Mouse (Mus musculus) brown adipose tissue, adult 24 weeks (tissue): ENCODE results near the gene Txndc8. TPM values are rescaled to one million over a fixed set of nuclear protein-coding genes. Genes with fewer than 3 reads are reported as not detected.

Experiments used
- H3K27ac ChIP-seq: fragments of 200-500 bp; replicated peaks from 2 replicates; pipeline ENCODE4 v1.5.1; 2012; ENCODE audit warnings: low read depth, mild to moderate bottlenecking, low read length
- H3K4me1 ChIP-seq: fragments of 200-500 bp; 2 replicates; pipeline ENCODE4 v1.6.1; 2012; ENCODE audit warnings: low read length, mixed read lengths; ENCODE audit not compliant: control insufficient read depth, insufficient read depth, insufficient read length
- H3K4me3 ChIP-seq: fragments of 200-500 bp; 2 replicates; pipeline ENCODE4 v1.5.1; 2012; ENCODE audit warnings: low read depth, mild to moderate bottlenecking, low read length, moderate library complexity; ENCODE audit not compliant: insufficient read depth
- polyA plus RNA-seq: library from polyadenylated mRNA; stranded (reverse); fragments of >200 nt; gene quantifications from 2 replicates; pipeline ENCODE4 v1.2.4, GENCODE M21; 2012; ENCODE audit not compliant: missing spikeins, insufficient read depth, insufficient read length

Gene Txndc8
- polyA plus RNA-seq, 1 experiment = not detected

- H3K4me1 ChIP-seq = no peaks in the 10 kb centered on the region
- no peak overlapping the region for H3K4me3 ChIP-seq
- H3K27ac ChIP-seq = no peak overlapping the region
Observed at GRCm38 (mm10) chr4:57970285-57970684, 38.6 kb downstream of the Txndc8 start.

DNA sequence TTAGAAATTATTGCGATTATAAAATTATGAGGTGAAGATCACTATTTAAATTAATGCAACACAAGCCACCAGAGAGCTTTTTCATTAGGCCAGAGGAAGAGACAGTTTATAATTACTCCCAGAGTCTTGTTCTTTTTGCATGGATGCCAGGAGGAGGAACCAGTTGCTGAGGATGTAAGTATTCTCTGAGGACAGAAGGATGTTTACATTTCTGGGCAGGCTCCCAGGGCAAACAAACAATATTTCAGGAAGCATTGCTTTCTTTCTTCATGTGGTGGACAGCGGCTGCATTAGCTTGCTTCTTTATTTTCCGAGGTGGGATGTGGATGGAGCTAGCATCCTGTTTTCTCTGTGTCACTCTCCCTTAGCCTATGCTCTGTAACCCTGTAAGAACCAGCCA, 41.7 kb downstream of the Txndc8 start:
- Histone ChIP-seq H3K4me3 (no peak overlapping the region), H3K27ac (no peak overlapping the region), H3K4me1 (no peaks in the 10 kb centered on the region)

DNA sequence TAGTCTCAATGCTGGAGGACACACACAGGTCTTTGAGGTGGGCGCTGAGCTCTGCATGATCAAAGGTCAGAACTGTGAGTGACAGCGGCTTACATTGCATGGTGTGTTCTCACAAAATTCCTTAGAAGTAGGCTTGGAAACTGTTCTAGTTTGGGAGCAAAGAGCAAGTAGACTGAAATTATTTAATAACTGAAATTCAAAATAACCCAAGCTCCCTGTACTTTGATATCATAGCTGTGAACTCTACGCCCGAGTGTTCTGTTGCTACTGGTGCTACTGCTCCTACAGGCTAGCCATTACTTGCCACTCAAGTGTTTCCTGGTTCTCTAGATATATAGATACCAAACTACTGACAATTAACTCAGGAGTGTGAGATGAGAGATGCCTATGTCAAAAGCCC, 43.4 kb downstream of the Txndc8 start:
- Histone ChIP-seq H3K4me3 (no peak overlapping the region), H3K4me1 (no peaks in the 10 kb centered on the region), H3K27ac (no peak overlapping the region)

GRCm38 (mm10) chr4:57964143-57964542, 44.8 kb downstream of the Txndc8 start:
- no peak overlapping the region for H3K27ac ChIP-seq
- H3K4me3 ChIP-seq = no peak overlapping the region
- no peaks in the 10 kb centered on the region for H3K4me1 ChIP-seq

GRCm38 (mm10) chr4:57959056-57959455, 49.9 kb downstream of the Txndc8 start:
- H3K4me1 ChIP-seq = peaks cover 7% of the 10 kb centered on the region
- H3K4me3 ChIP-seq = no peak overlapping the region
- H3K27ac ChIP-seq = no peak overlapping the region

GRCm38 (mm10) chr4:57958098-57958497, 50.8 kb downstream of the Txndc8 start:
- peaks cover 15% of the 10 kb centered on the region for H3K4me1 ChIP-seq
- H3K4me3 ChIP-seq = no peak overlapping the region
- H3K27ac ChIP-seq = no peak overlapping the region

- Histone ChIP-seq H3K4me1 (peaks cover 17% of the 10 kb centered on the region), H3K27ac (peak overlapping the region; percentile 98), H3K4me3 (peak overlapping the region; percentile 65)
Observed at GRCm38 (mm10) chr4:57957200-57958085, 51.5 kb downstream of the Txndc8 start.

- Histone ChIP-seq H3K27ac (peak within 1 kb of the TSS; percentile 98), H3K4me1 (peaks cover 18% of the 10 kb centered on the region), H3K4me3 (peak within 1 kb of the TSS; percentile 76)
Observed at GRCm38 (mm10) chr4:57956029-57956960, 52.6 kb downstream of the Txndc8 start, which contains the start of gene Txn1. Gene Txn1, minus strand, starts transcription at chr4:57956411.

GRCm38 (mm10) chr4:57955544-57955958, 53.4 kb downstream of the Txndc8 start:
- H3K4me3 ChIP-seq = peak overlapping the region; percentile 76
- H3K27ac ChIP-seq = peak overlapping the region; percentile 81
- peaks cover 18% of the 10 kb centered on the region for H3K4me1 ChIP-seq

- Histone ChIP-seq H3K27ac (peak overlapping the region; percentile 81; the same call in 1 of the 2 replicates), H3K4me3 (peak overlapping the region; percentile 76), H3K4me1 (peaks cover 18% of the 10 kb centered on the region)
Observed at GRCm38 (mm10) chr4:57954991-57955390, 53.9 kb downstream of the Txndc8 start.

DNA sequence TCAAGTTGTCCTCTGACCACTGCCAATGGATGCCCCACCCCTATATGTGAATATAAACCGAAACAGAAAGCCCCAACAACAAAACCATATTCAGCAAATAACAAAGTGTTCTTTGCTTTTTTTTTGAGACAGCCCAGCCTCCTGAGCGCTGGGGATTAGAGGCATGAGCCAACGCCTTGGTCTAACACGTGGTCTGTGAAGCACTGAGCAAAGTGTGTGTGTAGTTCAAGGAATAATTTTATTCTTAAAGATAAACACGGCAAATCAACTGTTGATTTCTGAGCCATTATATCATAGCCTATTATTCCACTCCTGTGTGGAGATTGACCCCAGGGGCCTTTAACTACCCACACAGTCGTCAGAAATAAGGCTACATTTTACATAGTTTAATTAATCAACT, 54.3 kb downstream of the Txndc8 start:
- H3K27ac ChIP-seq = 0 out of 2 replicates have a peak overlapping the region, but pooled peaks have one; percentile 38

DNA sequence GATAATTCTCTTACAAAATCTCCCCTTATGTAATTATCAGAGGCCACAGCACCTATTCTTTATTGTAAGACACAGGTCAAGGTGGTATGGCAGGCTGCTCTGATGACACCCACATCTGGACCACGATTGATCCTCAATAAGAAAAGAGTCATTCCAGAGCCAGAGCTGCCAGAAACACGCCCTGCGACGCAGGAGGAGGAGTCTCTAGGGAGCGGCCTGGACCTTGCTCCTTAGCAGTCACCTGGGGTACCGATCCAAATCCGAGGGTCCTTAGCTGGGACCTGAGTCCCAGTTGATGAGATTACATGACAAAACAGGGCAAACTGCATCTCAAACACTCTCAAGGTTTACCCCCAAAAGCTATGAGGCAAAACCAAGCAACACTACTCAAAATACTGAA, 55.1 kb downstream of the Txndc8 start:
- Histone ChIP-seq H3K27ac (no peak overlapping the region; the same call in 1 of the 2 replicates), H3K4me3 (no peak overlapping the region), H3K4me1 (peaks cover 18% of the 10 kb centered on the region)

More for the DNA sequence above, 54.3 kb downstream of the Txndc8 start:
- Histone ChIP-seq H3K4me3 (peak overlapping the region; percentile 76), H3K4me1 (peaks cover 18% of the 10 kb centered on the region)

DNA sequence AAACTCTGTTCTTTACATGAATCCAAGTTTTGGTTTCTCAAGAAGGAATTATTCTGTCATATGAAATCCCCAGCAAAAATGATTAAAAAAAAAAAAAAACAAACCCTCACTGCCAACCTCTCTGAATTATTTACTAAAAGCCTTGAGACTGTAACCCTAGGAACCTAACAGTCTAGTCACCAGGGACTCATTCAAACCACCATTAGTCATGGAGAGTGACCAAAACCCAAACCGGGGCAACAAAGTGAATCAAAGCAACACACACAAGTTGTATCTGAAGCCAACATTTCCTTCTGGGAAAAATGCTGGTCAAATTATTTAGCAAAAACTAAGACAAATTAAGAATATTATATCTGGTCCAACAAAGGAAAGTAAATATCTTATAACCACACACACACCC, 56.0 kb downstream of the Txndc8 start:
- H3K27ac ChIP-seq = no peak overlapping the region
- H3K4me3 ChIP-seq = no peak overlapping the region
- peaks cover 18% of the 10 kb centered on the region for H3K4me1 ChIP-seq

GRCm38 (mm10) chr4:57952416-57952815, 56.5 kb downstream of the Txndc8 start:
- H3K4me3 ChIP-seq = no peak overlapping the region
- peak overlapping the region; percentile 35; the same call in 1 of the 2 replicates for H3K27ac ChIP-seq
- peaks cover 17% of the 10 kb centered on the region for H3K4me1 ChIP-seq

GRCm38 (mm10) chr4:57949866-57950265, 59.1 kb downstream of the Txndc8 start:
- H3K4me3 ChIP-seq = no peak overlapping the region
- peaks cover 13% of the 10 kb centered on the region for H3K4me1 ChIP-seq
- no peak overlapping the region for H3K27ac ChIP-seq
